Mouse (Mus musculus) embryonic facial prominence, embryonic 12.5 days (tissue): ENCODE results near the gene Ufc1. TPM values are rescaled to one million over a fixed set of nuclear protein-coding genes. Genes with fewer than 3 reads are reported as not detected.
"Not testable (repeated sequence)": the region's sequence is repeated elsewhere in the genome, so short reads cannot be mapped to it uniquely, and the experiment has no call there.

Experiments
- ATAC-seq: fragments of 200-750 bp; cut with Nextera tagmentation; 2 replicates; pipeline ENCODE4 v1.8.0; 2017; ENCODE audit not compliant: insufficient number of reproducible peaks, insufficient read depth, low FRiP score, low TSS enrichment
- H3K27ac ChIP-seq: fragments of 300-500 bp; sonication (generic); 2 replicates; pipeline ENCODE4 v1.5.1; 2016; ENCODE audit warnings: mild to moderate bottlenecking
- H3K27me3 ChIP-seq: fragments of 300-500 bp; sonication (generic); 2 replicates; pipeline ENCODE4 v1.6.1; 2016; ENCODE audit warnings: mild to moderate bottlenecking, moderate library complexity
- H3K36me3 ChIP-seq: fragments of 300-500 bp; sonication (generic); 2 replicates; pipeline ENCODE4 v1.6.1; 2016; ENCODE audit warnings: mild to moderate bottlenecking
- H3K4me1 ChIP-seq: fragments of 300-500 bp; sonication (generic); 2 replicates; pipeline ENCODE4 v1.6.1; 2016
- H3K4me2 ChIP-seq: fragments of 300-500 bp; sonication (generic); replicated peaks from 2 replicates; pipeline ENCODE4 v1.6.1; 2016; ENCODE audit warnings: mild to moderate bottlenecking, moderate library complexity
- H3K4me3 ChIP-seq: fragments of 300-500 bp; sonication (generic); 2 replicates; pipeline ENCODE4 v1.5.1; 2016; ENCODE audit warnings: mild to moderate bottlenecking
- H3K9ac ChIP-seq: fragments of 300-500 bp; sonication (generic); 2 replicates; pipeline ENCODE4 v1.6.1; 2016; ENCODE audit warnings: mild to moderate bottlenecking, moderate library complexity
- H3K9me3 ChIP-seq: fragments of 300-500 bp; sonication (generic); 2 replicates; pipeline ENCODE4 v1.6.1; 2016; ENCODE audit warnings: mild to moderate bottlenecking, moderate library complexity
- WGBS: fragments of 180-500 bp; shearing (Covaris S2); methylation state at CpG from one replicate; pipeline ENCODE4 v1.1.7; 2016; 5-methylcytosine and 5-hydroxymethylcytosine counted together
- polyA plus RNA-seq: library from polyadenylated mRNA; unstranded; fragments of >200 nt; fragmentation: Nextera tagmentation; extraction: Ambion mirVana; gene quantifications from 2 replicates; pipeline ENCODE4 v1.2.1, GENCODE M21; 2016

The Ufc1 gene
- polyA plus RNA-seq, 1 experiment from 2014 or later, result 105 TPM

- Histone ChIP-seq H3K27me3 (no peaks in the 10 kb centered on the region), H3K36me3 (no peaks in the 10 kb centered on the region), H3K4me3 (no peak overlapping the region), H3K4me2 (no peak overlapping the region), H3K27ac (no peak overlapping the region), H3K9me3 (no peaks in the 10 kb centered on the region), H3K9ac (no peak overlapping the region), H3K4me1 (no peaks in the 10 kb centered on the region)
- ATAC-seq, result no peak
Measured at GRCm38 (mm10) chr1:171321415-171321814, 26.6 kb upstream of the Ufc1 start.

GRCm38 (mm10) chr1:171320151-171320550 is 25.3 kb upstream of the Ufc1 start:
- no peak overlapping the region for H3K9ac ChIP-seq

GRCm38 (mm10) chr1:171319748-171320147 is 24.9 kb upstream of the Ufc1 start:
- H3K4me2 ChIP-seq, result no peak overlapping the region; the same call in 1 of the 2 replicates
- H3K4me3 ChIP-seq, result no peak overlapping the region
- H3K9me3 ChIP-seq, result no peaks in the 10 kb centered on the region
- no peaks in the 10 kb centered on the region for H3K36me3 ChIP-seq
- H3K9ac ChIP-seq, result no peak overlapping the region
- no peak for ATAC-seq
- H3K27ac ChIP-seq, result no peak overlapping the region
- H3K4me1 ChIP-seq, result no peaks in the 10 kb centered on the region
- WGBS, result 10% methylated on average over 7 of the region's 7 CpGs
- H3K27me3 ChIP-seq, result no peaks in the 10 kb centered on the region

More at GRCm38 (mm10) chr1:171320151-171320550, 25.3 kb upstream of the Ufc1 start:
- Histone ChIP-seq H3K36me3 (no peaks in the 10 kb centered on the region), H3K9me3 (no peaks in the 10 kb centered on the region), H3K4me3 (no peak overlapping the region), H3K4me2 (no peak overlapping the region; the same call in 1 of the 2 replicates), H3K4me1 (no peaks in the 10 kb centered on the region), H3K27me3 (no peaks in the 10 kb centered on the region), H3K27ac (no peak overlapping the region)
- 7% methylated on average over 5 of the region's 5 CpGs for WGBS
- ATAC-seq, result no peak

- no peak for ATAC-seq
- Histone ChIP-seq H3K36me3 (no peaks in the 10 kb centered on the region), H3K4me3 (no peak overlapping the region), H3K9me3 (no peaks in the 10 kb centered on the region), H3K4me2 (no peak overlapping the region), H3K4me1 (no peaks in the 10 kb centered on the region), H3K27ac (no peak overlapping the region), H3K27me3 (no peaks in the 10 kb centered on the region), H3K9ac (no peak overlapping the region)
- WGBS, result 72% methylated on average over 2 of the region's 2 CpGs
Measured at GRCm38 (mm10) chr1:171309321-171309720, 14.5 kb upstream of the Ufc1 start.

GRCm38 (mm10) chr1:171306157-171306556 is 11.3 kb upstream of the Ufc1 start:
- not testable (repeated sequence) for H3K9me3 ChIP-seq, H3K4me2 ChIP-seq, ATAC-seq, H3K27ac ChIP-seq, H3K27me3 ChIP-seq, H3K9ac ChIP-seq, H3K4me1 ChIP-seq, H3K4me3 ChIP-seq, H3K36me3 ChIP-seq
- WGBS, result 69% methylated on average over 5 of the region's 5 CpGs

GRCm38 (mm10) chr1:171298226-171298625 is 3.4 kb upstream of the Ufc1 start:
- Histone ChIP-seq H3K9ac (no peak overlapping the region), H3K9me3 (no peaks in the 10 kb centered on the region), H3K27ac (no peak overlapping the region), H3K4me3 (no peak overlapping the region), H3K36me3 (no peaks in the 10 kb centered on the region), H3K4me2 (no peak overlapping the region), H3K4me1 (peaks cover 7% of the 10 kb centered on the region; the same call in 1 of the 2 replicates), H3K27me3 (peaks cover 14% of the 10 kb centered on the region; the same call in 1 of the 2 replicates)
- ATAC-seq, result no peak
- 71% methylated on average over 3 of the region's 3 CpGs for WGBS

GRCm38 (mm10) chr1:171295063-171295402 is 209 bp upstream of the Ufc1 start:
- WGBS, result 19% methylated on average over 3 of the region's 3 CpGs
- Histone ChIP-seq H3K4me3 (peak overlapping the region; percentile 63), H3K27ac (peak overlapping the region; percentile 91), H3K9ac (0 out of 2 replicates have a peak overlapping the region, but pooled peaks have one; percentile 69), H3K4me2 (peak overlapping the region; percentile 69), H3K36me3 (peaks cover 2% of the 10 kb centered on the region; the same call in 1 of the 2 replicates), H3K27me3 (peaks cover 14% of the 10 kb centered on the region; the same call in 1 of the 2 replicates), H3K9me3 (no peaks in the 10 kb centered on the region), H3K4me1 (peaks cover 9% of the 10 kb centered on the region)
- no peak for ATAC-seq

GRCm38 (mm10) chr1:171293906-171294297 is 922 bp downstream of the Ufc1 start:
- peak overlapping the region; percentile 69 for H3K4me2 ChIP-seq
- no peaks in the 10 kb centered on the region for H3K9me3 ChIP-seq
- H3K9ac ChIP-seq, result peak overlapping the region; percentile 69
- peaks cover 12% of the 10 kb centered on the region for H3K36me3 ChIP-seq
- WGBS, result 48% methylated on average over 5 of the region's 5 CpGs
- H3K4me3 ChIP-seq, result peak overlapping the region; percentile 63
- peaks cover 14% of the 10 kb centered on the region; the same call in 1 of the 2 replicates for H3K27me3 ChIP-seq
- ATAC-seq, result no peak
- peaks cover 9% of the 10 kb centered on the region for H3K4me1 ChIP-seq
- peak overlapping the region; percentile 91 for H3K27ac ChIP-seq

- WGBS, result 77% methylated on average over 3 of the region's 3 CpGs
- Histone ChIP-seq H3K4me3 (peak overlapping the region; percentile 63; the same call in 1 of the 2 replicates), H3K36me3 (peaks cover 17% of the 10 kb centered on the region)
Measured at GRCm38 (mm10) chr1:171293351-171293750, 1.5 kb downstream of the Ufc1 start.

GRCm38 (mm10) chr1:171288328-171288727 is 6.5 kb downstream of the Ufc1 start:
- WGBS, result 52% methylated on average over 4 of the region's 4 CpGs
- Histone ChIP-seq H3K27me3 (no peaks in the 10 kb centered on the region), H3K4me1 (peaks cover 20% of the 10 kb centered on the region), H3K9me3 (no peaks in the 10 kb centered on the region), H3K9ac (no peak overlapping the region), H3K4me2 (peak overlapping the region; percentile 62), H3K36me3 (peaks cover 48% of the 10 kb centered on the region), H3K27ac (no peak overlapping the region), H3K4me3 (peak overlapping the region; percentile 89)
- ATAC-seq, result no peak

More at GRCm38 (mm10) chr1:171293351-171293750, 1.5 kb downstream of the Ufc1 start:
- peak overlapping the region; percentile 69 for H3K4me2 ChIP-seq
- H3K9ac ChIP-seq, result no peak overlapping the region
- no peaks in the 10 kb centered on the region for H3K9me3 ChIP-seq
- peaks cover 10% of the 10 kb centered on the region for H3K4me1 ChIP-seq
- ATAC-seq, result no peak
- peaks cover 11% of the 10 kb centered on the region; the same call in 1 of the 2 replicates for H3K27me3 ChIP-seq
- H3K27ac ChIP-seq, result no peak overlapping the region

- peak within 1 kb of the TSS; percentile 89 for H3K4me3 ChIP-seq
- H3K27ac ChIP-seq, result peak within 1 kb of the TSS; percentile 93
- no peaks in the 10 kb centered on the region for H3K27me3 ChIP-seq
- WGBS, result under 1% methylated on average over 49 of the region's 49 CpGs
- peak; percentile 91 for ATAC-seq
- H3K4me2 ChIP-seq, result peak within 1 kb of the TSS; percentile 62
- H3K9me3 ChIP-seq, result no peaks in the 10 kb centered on the region
- H3K4me1 ChIP-seq, result peaks cover 19% of the 10 kb centered on the region
- peak within 1 kb of the TSS; percentile 95 for H3K9ac ChIP-seq
- H3K36me3 ChIP-seq, result peaks cover 57% of the 10 kb centered on the region
Measured at GRCm38 (mm10) chr1:171287136-171288081, 7.4 kb downstream of the Ufc1 start, which contains the start of gene Usp21. Gene Usp21, minus strand, starts transcription at chr1:171287991.

GRCm38 (mm10) chr1:171286517-171286916 is 8.3 kb downstream of the Ufc1 start:
- peaks cover 61% of the 10 kb centered on the region for H3K36me3 ChIP-seq

More at GRCm38 (mm10) chr1:171286517-171286916, 8.3 kb downstream of the Ufc1 start:
- WGBS, result 90% methylated on average over 19 of the region's 19 CpGs
- no peak for ATAC-seq
- Histone ChIP-seq H3K4me2 (peak overlapping the region; percentile 62), H3K4me3 (peak overlapping the region; percentile 89), H3K4me1 (peaks cover 24% of the 10 kb centered on the region), H3K27ac (no peak overlapping the region), H3K9me3 (no peaks in the 10 kb centered on the region), H3K9ac (peak overlapping the region; percentile 95), H3K27me3 (no peaks in the 10 kb centered on the region)
